ENCODE assay signal across 8 mouse cellular contexts in the genomic region with DNA sequence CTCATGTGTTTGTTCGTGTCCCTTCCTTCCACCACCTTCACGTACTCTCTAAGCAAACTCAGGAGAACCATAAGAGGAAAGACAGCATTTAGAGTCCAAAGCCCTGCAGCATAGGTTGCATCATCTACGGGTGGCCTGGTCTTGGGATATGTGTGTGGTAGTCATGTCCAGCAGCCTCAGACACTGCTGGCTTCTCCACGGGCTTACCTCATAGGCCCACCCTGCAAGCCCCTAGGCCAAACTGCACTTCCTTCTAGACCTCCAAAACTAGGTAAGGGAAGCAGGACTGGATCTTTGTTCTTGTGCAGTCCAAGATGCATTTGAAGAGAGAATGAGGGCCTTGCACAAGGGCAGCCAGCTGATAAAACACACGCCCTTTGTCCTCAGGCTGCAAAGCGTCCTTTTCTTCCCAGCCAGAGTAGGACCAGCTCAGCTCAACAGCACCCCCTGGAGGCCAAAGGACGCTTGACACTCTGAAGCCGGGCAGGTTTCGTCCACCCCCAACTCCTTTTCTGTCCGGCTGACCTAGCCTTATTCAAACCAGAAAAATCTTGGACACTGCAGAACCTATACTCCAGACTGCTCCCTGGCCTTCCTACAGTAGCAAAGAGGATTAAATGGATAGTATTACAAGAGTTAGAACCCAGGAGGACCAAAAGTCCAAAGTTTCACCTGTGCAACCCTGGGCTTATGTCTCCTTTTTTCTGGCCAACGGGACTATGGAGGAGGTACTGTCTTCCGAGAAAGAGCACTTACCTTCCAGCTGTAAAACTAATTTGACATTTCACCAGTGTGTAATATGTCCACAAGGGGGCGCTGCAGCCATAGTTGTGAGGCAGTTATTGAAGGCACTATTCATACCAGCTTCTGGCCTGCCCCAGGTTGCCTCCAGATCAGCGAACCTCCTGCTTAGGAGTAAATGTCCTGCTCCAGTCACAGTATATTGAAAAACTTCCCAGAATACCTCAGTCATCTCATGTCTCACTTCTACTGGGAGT. TPM values are rescaled to one million over a fixed set of nuclear protein-coding genes. Genes with fewer than 3 reads are reported as not detected.
DNase-seq lines count a peak whose midpoint lies in the region; ATAC-seq and TF ChIP-seq lines count a peak whose summit lies in the region.

No protein-coding gene starts in this region.

- H3K36me3 ChIP-seq in intestine, embryonic 14.5 days (ENCODE audit: control insufficient read depth, insufficient read depth, low read length), result no peaks in the 10 kb centered on the region
- H3K36me3 ChIP-seq in small intestine, adult 2 months (ENCODE audit: control insufficient read depth, insufficient read depth, low read length), result no peaks in the 10 kb centered on the region

- no peak for TF ChIP-seq POLR2A in small intestine, adult 2 months (IDR thresholded peaks at IDR 0.05; ENCODE audit: low read depth, low read length)

- peak; percentile 60 for TF ChIP-seq CTCF in gastrocnemius, adult 2 months (IDR thresholded peaks at IDR 0.05)
- peak; percentile 93 for TF ChIP-seq CTCF in small intestine, adult 2 months (IDR thresholded peaks at IDR 0.05; ENCODE audit: extremely low read depth, insufficient read length, insufficient replicate concordance, low read depth, low read length)

- intact Hi-C loops in gastrocnemius, adult 2 months (cut with DNase I), result loop anchor here (5.0 to 10.0 kb wide), 2 partner anchors 113 to 704 kb away; no protein-coding TSS in a partner anchor

- H3K9me3 ChIP-seq in intestine, embryonic 14.5 days (ENCODE audit: control insufficient read depth, low read length), result no peaks in the 10 kb centered on the region

- WGBS in intestine, embryonic 14.5 days, result 26% methylated on average over 14 of the region's 14 CpGs
- 8% methylated on average over 14 of the region's 14 CpGs for WGBS in small intestine, adult 2 months

- ATAC-seq in intestine, embryonic 14.5 days (replicated peaks; ENCODE audit: low FRiP score, low TSS enrichment, low read depth), result peak; percentile 41

- H3K4me2 ChIP-seq in intestine, embryonic 14.5 days (ENCODE audit: low read length), result no peak overlapping the region

- H3K4me3 ChIP-seq in gastrocnemius, adult 2 months, result peak overlapping the region; percentile 5; the same call in 1 of the 2 replicates
- H3K4me3 ChIP-seq in intestine, embryonic 14.5 days (ENCODE audit: low read depth, low read length), result no peak overlapping the region
- peak overlapping the region; percentile 28; the same call in 1 of the 2 replicates for H3K4me3 ChIP-seq in small intestine, adult 2 months (ENCODE audit: low read depth, low read length)

- DNase-seq in ZHBTc4 (ENCODE audit: low read depth, low spot score) (peak; percentile 85), MN1 (ENCODE audit: low spot score) (no peak)
- DNase-seq in cerebellum, adult 9-10 months, result peak; percentile 17
- peak; percentile 72 for DNase-seq in gastrocnemius, adult 2 months
- DNase-seq in intestine, embryonic 14.5 days (ENCODE audit: low spot score), result peak; percentile 96
- DNase-seq in left cerebral cortex, adult 8-10 months (ENCODE audit: low spot score in 2 of 2), result peak; percentile 38 to 68
- DNase-seq in mesoderm, embryonic 11.5 days (ENCODE audit: low read depth, low spot score), result peak; percentile 86

- no peak overlapping the region for H3K27ac ChIP-seq in gastrocnemius, adult 2 months
- peak overlapping the region; percentile 44 for H3K27ac ChIP-seq in intestine, embryonic 14.5 days (ENCODE audit: low read depth)
- H3K27ac ChIP-seq in small intestine, adult 2 months (ENCODE audit: insufficient read depth, low read depth, low read length), result peak overlapping the region; percentile 99

- H3K9ac ChIP-seq in intestine, embryonic 14.5 days (ENCODE audit: low read length), result no peak overlapping the region

- peaks cover 3% of the 10 kb centered on the region; the same call in 1 of the 2 replicates for H3K4me1 ChIP-seq in intestine, embryonic 14.5 days (replicated peaks; ENCODE audit: control insufficient read depth, insufficient read depth, low read length)
- peaks cover 32% of the 10 kb centered on the region for H3K4me1 ChIP-seq in small intestine, adult 2 months (ENCODE audit: control insufficient read depth, insufficient read depth, insufficient read length, low read length)

- no peaks in the 10 kb centered on the region for H3K27me3 ChIP-seq in intestine, embryonic 14.5 days (replicated peaks; ENCODE audit: control insufficient read depth, insufficient read depth, low read length)
- no peaks in the 10 kb centered on the region for H3K27me3 ChIP-seq in small intestine, adult 2 months (ENCODE audit: control insufficient read depth, insufficient read depth, low read length)

RNA-seq across cellular contexts. Expression of gene Krt19, which starts 20.6 kb away (rescaled TPM):
- under 1 TPM in 1 of 2 experiments, not detected in 1; 0.20 TPM for total RNA-seq in gastrocnemius, adult 2 months (2021)
- 359 and 374 TPM in 2 replicates for polyA plus RNA-seq in intestine, embryonic 14.5 days (2014; fragmentation: Nextera tagmentation; extraction: Ambion mirVana)
- total RNA-seq in left cerebral cortex, adult 8-10 months (2022), result not detected
- polyA plus RNA-seq in small intestine, adult 2 months (2012; rRNA removed), result 1,218 and 2,324 TPM in 2 replicates

RNA-seq across cellular contexts. Expression of gene Krt9, which starts 24.0 kb away (rescaled TPM):
- total RNA-seq in gastrocnemius, adult 2 months (2021), result not detected
- not detected in 2 replicates for polyA plus RNA-seq in intestine, embryonic 14.5 days (2014; fragmentation: Nextera tagmentation; extraction: Ambion mirVana)
- total RNA-seq in left cerebral cortex, adult 8-10 months (2022), result 1 to 10 TPM; 4.2 to 5.0 (median 4.4) TPM
- not detected in 2 replicates for polyA plus RNA-seq in small intestine, adult 2 months (2012; rRNA removed)

RNA-seq across cellular contexts. Expression of gene Krt15, which starts 33.3 kb away (rescaled TPM):
- not detected for total RNA-seq in gastrocnemius, adult 2 months (2021)
- 1.3 TPM in 2 replicates for polyA plus RNA-seq in intestine, embryonic 14.5 days (2014; fragmentation: Nextera tagmentation; extraction: Ambion mirVana)
- total RNA-seq in left cerebral cortex, adult 8-10 months (2022), result not detected
- polyA plus RNA-seq in small intestine, adult 2 months (2012; rRNA removed), result 0.32 and 1.1 TPM in 2 replicates

RNA-seq across cellular contexts. Expression of gene Krt14, which starts 38.3 kb away (rescaled TPM):
- total RNA-seq in gastrocnemius, adult 2 months (2021), result not detected
- polyA plus RNA-seq in intestine, embryonic 14.5 days (2014; fragmentation: Nextera tagmentation; extraction: Ambion mirVana), result 5.7 and 6.0 TPM in 2 replicates
- total RNA-seq in left cerebral cortex, adult 8-10 months (2022), result not detected
- 0.27 TPM in 1 of 2 replicates, not detected in the other for polyA plus RNA-seq in small intestine, adult 2 months (2012; rRNA removed)

RNA-seq across cellular contexts. Expression of gene Krt13, which starts 47.7 kb away (rescaled TPM):
- total RNA-seq in gastrocnemius, adult 2 months (2021), result not detected
- 0.11 TPM in 1 of 2 replicates, not detected in the other for polyA plus RNA-seq in intestine, embryonic 14.5 days (2014; fragmentation: Nextera tagmentation; extraction: Ambion mirVana)
- not detected for total RNA-seq in left cerebral cortex, adult 8-10 months (2022)
- 1.0 TPM in 1 of 2 replicates, not detected in the other for polyA plus RNA-seq in small intestine, adult 2 months (2012; rRNA removed)

Comparison
In these comparisons a context has a peak if more than half of its experiments do, and no peak if none do; other contexts are left out.
1. RNA of gene Krt9, which starts 24.0 kb away (total RNA-seq): 4.2 to 5.0 TPM in left cerebral cortex, adult 8-10 months; not detected in gastrocnemius, adult 2 months; every median in the first group is over 4 times any median in the second.